Mouse (Mus musculus): ENCODE data around the gene Robo2.

DNA sequence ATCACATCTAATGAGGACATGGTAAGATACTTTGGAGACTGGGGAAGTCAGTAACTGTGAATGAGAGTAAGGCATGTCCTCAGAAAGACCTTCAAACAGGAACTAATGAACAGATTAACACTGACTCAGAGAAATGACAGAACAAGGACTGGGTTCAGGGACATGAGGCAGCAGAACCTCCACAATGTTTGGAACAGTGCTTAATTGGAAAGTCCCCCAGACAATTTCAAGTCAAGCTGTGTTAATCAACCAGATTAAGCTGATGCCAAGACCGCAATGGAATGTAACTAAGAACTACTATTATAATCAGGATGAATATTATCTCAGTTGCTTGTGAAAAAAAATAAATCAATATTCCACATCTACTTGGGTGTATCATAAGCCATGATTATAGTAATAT, 137.0 kb downstream of the Robo2 start:
- TF ChIP-seq CTCF (IDR thresholded peaks at IDR 0.05; ENCODE audit: control insufficient read depth, insufficient read depth, insufficient read length) (no peak), MAX (IDR thresholded peaks at IDR 0.05) (no peak), USF1 (IDR thresholded peaks at IDR 0.05; ENCODE audit: low read depth) (no peak)
